Mouse (Mus musculus): Measurements from ENCODE around the gene Lcp1.

DNA sequence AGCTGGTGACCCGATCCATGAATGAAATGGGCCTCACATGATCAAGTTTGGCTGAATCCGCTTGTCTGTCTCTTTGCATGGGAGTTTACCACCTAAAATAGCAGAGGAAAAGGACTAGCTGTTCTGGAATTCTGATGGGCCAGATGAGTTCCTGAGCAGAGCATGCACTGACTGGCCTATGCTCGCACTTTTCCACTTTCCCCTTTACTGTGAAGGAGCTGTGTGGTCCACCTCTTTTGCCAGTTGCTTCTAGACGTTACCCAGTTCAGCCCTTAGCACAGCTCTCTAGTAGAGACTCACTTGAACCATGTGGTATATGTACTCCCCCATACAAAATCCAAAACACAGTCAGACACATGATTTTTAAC lies 105.7 kb downstream of the Lcp1 start:
- TF ChIP-seq CTCF (IDR thresholded peaks at IDR 0.05; ENCODE audit: low read depth, low read length): no peak
- TF ChIP-seq POLR2A (IDR thresholded peaks at IDR 0.05; ENCODE audit: extremely low read depth, insufficient read depth, low read length): no peak
